Mouse (Mus musculus) liver, embryonic 14.5 days (tissue): ENCODE data around the gene Oxct1.

Experiments used
- CTCF ChIP-seq: IDR thresholded peaks from 2 replicates; pipeline ENCODE4 v1.5.1; 2016; ENCODE audit warnings: antibody characterized with exemption, low read depth, control low read depth
- EP300 ChIP-seq: IDR thresholded peaks from 2 replicates; pipeline ENCODE4 v1.6.1; 2016; ENCODE audit warnings: antibody characterized with exemption, low read depth

- no peak for TF ChIP-seq CTCF
- no peak for TF ChIP-seq EP300
Observed at GRCm38 (mm10) chr15:4026831-4027584, 825 bp downstream of the Oxct1 start.
